Mouse (Mus musculus): Measurements from ENCODE around the gene A630076J17Rik.

The A630076J17Rik gene

DNA sequence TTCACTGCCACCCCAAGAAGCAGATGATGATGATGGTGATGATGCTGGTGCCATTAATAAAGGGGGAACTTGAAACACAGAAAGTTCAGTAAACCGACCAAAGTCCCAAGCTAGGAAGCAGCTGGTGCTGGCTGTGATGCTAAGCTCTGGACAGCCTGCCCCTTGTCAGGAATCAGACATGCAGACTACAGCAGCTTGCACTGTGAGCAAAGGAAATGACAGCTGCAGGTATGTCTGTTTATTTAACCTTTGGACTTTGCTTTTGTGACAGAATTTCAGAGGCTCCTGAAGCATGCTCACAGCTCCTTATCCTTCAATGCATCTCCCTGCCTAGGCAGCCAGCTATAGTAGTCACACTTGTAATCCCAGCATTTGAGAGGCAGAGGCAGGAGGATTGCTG, at the start of gene A630076J17Rik:
Gene A630076J17Rik, plus strand, starts transcription at position 88 of the 400 bp plus-strand sequence.
- no peak for DNase-seq (ENCODE audit: low read depth)

DNA sequence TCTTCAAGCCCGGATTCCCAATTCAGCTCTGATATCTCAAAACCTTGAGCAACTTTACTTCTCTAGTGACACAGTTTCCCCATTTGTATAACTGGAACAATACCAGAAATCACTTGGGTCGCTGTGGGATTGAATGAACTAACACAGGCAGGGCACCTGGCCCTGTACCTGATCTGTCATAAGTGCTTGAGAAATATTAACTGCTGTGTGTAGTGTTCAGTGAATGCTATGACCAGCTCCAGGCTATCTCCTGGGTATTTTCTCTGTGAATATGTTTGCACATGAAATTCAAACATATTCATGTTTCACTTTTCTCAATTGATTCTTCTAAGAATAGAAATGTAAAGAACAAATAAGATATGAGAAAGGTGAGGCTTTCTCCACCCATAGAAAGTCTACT, 49.6 kb upstream of the A630076J17Rik start:
- no peak for DNase-seq (ENCODE audit: low read depth)

DNA sequence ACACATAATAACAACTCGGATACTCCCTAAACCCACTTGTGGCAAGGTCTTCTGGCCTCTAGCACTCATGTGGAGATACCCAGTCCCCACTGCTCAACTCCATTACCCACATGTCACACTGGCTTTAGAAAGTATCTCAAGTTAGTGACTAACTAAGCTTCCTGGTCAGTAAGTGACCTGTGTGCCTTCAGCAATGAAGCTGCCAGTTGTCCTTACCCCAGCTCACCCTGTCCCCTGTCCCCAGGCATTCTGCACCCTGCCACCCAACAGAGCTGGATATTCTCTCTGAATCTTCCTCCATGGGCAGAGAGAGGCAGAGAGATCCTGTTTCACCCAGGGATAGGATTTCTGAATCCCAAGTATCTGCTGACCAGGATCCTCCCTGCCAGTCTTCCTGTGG, 47.7 kb upstream of the A630076J17Rik start, which contains the start of gene Kcna10:
Gene Kcna10, plus strand, starts transcription at position 301 of the 400 bp plus-strand sequence.
- DNase-seq (ENCODE audit: low read depth): no peak

DNA sequence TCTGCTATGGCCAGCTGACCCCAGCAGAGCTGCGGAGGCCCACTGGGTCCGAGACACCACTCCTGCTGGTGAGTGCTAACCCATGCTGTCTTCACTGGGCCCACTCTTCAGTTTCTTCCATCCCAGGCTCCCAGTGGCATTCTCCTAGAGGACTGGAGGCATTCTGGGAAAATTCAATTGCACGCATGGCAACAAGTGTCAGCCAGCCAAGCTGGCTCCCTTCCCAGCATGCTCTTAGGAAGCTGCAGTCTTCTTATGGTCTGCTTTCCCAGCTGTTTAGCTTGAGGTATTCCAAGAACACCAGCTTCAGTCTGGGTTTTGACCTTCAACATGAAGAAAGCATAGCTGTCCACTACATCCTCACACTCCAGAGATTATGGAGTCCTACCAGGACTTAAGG, 47.2 kb upstream of the A630076J17Rik start:
- DNase-seq (ENCODE audit: low read depth): no peak

DNA sequence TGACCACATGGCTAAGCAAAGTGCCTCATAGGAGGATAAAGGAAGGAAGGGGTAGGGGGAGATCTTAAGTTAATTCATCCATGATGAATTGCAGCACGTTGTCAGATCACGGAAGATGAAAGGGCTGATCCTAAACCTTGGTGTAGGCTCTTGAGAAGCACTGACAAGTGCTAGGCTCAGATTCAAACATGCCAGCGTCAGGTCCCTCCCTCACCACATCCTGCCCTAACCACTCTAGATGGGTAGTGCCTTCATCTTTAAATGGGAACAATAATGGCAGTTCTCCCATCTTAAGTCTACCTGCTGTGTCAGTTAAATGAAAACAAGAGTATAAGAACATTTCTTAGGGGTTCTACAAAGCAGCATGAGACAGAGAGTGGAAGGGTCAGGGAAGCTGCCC, 44.8 kb upstream of the A630076J17Rik start:
- no peak for DNase-seq (ENCODE audit: low read depth)

DNA sequence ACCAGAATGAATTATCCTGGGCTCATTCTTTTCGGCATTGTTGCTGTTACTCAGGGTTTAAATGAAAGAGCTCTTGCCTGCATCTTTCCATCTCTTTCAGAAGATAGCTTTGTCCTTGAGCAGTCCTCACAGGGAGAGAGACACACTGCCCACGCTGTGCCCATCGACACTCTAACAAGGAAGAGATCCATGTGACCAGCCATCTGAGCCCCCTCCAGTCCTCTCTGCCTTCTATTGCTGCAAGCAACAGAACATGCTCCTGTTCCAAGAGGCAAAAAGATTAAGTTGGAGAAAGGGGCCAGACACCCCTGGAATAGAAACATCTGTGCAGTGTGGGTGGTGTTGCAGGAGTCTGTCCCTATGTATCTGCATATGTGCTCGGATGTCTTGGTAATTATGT, 43.4 kb upstream of the A630076J17Rik start:
- no peak for DNase-seq (ENCODE audit: low read depth)

DNA sequence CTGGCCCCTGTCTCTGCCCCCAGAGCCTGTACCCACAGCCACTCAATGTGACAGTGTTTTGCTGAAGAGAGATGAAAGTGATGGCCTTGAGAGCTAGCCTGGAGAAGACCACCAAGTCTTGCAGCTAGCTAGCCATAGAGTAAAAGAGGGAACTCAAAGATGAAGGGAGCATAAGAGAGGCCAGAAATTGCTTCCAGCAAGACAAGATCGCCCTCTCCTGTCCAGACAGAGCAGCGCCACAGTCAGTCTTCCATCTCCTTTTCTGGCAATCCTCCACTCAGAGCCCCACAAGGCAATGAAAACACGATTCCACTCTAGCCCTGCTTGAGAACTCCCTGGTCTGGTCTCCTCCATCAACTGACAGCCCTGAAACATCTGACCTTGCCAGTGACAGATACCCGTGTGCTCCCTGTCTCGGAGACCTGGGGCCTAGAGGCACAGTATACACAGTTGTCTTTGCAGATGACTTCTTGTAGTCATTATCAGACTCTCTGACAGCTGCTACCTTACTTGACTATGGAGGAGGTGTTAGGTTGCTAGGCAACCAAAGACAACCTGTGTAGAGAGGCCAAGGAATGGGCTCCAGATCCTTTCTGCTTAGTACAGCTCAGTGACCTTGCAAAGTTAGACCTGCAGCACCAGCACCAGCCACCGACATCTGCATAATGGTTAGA, 42.1 kb upstream of the A630076J17Rik start:
- DNase-seq (ENCODE audit: low read depth): no peak

DNA sequence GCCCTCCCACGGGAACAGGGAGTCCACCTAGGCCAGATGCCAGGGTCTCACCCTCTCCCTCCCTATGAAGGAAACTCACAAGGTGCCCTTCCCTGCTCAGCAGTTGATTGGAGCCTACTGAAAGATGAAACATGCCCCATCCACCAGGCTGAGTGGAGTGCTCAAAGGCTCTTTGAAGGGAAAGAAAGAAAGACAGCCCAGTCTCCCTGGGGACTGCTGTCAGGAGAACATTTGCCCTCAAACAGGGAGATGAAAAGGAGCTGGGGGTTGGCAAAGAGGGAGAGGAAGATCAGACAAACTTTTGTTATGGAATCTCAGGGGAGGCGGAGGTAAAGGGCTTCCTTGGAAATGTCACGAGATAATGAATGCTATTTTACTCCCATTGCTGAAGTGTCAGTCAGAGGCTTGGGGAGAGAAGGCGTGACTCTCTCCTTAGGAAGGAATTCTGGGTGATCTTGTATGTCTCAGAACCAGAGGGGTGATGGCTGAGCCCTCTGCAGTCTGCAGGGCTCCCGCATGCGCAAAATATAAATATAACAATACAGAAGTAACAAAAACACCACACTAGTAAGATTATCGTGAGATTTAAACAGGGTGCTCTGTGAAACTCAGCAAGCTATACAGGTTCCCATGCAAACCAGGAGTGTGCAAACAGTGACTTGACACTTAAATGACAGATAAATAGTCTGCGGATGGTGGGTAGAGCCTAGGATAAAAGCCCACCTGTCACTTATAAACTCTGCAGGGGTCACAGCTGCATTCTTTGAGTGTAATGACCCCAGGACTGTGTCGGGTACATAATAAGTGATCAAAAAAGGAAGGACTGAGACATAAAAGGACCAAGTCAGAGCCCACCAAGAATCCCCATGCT, 28.9 kb upstream of the A630076J17Rik start:
- DNase-seq (ENCODE audit: low read depth): no peak

DNA sequence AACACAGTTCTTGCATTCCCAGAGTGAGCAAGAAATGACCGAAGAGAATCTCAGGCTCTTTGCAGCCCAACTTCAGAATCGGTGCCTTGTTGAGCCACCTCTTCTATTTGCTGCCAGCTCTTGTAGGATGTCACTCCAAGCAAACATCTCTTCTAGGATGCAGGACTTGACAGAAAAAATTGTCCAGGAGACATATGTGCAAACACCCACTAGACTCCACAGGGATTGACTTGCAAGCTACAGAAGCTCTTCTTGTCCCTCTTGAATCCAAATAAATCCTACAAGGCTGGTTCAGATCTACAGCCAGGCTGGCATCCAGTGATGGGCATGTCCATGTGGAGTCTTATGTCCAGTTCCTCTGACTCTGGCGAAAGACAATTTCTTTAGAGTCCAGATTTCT, 26.0 kb upstream of the A630076J17Rik start:
- DNase-seq (ENCODE audit: low read depth): no peak

DNA sequence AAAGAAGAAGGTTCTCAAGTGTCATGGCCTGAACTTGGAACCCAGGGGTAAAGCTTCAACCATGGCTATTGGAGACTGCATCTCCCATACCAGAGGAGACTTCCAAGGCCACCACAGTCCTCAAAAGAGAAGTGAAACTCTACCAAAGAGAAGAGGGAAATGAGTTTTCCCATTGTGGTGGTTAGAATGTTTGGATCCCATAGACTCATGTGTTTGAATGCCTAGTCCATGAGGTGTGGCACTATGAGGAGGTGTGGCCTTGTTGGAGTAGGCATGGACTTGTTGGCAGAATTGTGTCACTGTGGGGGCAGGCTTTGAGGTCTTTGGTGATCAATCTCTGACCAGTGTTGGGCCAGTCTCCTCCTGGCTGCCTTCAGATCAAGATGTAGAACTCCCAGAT, 25.2 kb upstream of the A630076J17Rik start:
- DNase-seq (ENCODE audit: low read depth): no peak

DNA sequence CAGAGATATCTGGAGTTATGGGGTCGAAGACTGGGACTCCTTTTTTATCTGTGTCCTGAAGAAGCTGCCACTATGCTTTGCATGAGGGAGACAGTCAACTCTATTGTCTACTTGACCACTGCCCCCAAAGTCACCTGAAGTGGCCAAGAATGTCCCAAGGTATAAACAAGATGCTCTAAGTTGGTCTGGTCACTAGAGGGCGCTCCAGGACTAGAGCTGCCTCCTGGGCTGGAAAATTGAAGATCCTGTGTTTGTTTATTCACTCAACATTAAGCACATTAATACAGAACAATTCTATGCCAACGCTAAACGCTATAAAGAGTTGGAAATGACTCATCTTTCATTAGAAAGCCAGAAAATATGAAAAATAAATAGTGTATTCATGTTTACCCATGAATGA, 24.4 kb upstream of the A630076J17Rik start:
- DNase-seq (ENCODE audit: low read depth): peak; percentile 27

DNA sequence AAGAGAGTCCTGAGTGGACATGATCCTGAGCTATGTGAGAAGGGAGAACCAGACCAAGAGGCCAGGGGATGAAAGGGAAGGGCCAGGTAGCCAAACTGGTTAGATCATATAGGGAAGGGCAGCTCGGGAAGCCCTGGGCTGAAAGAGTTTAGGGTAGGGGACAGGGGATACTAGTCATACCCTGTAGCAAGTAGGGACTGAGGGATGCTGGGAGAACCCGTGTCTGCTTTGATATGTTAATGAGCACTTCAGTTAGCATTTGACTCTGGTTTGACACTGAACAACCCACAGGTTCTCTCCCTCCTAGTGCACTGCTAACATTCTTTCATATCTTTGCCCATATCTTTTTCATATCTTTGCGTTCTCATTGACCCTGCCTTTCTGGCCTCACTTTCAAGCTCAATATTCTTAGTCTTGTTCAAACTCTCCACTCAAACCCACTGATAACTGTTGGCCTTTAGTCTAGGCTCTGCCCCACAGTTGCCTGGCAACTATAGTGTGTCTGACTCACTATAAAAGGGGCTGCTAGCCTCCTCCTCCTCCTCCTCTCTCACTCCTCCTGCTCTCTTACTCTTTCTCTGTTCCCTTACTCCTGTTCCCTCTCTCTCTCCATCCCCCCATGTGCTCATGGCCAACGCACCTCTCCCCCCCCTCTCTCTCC, 23.8 kb upstream of the A630076J17Rik start:
- DNase-seq (ENCODE audit: low read depth): no peak

DNA sequence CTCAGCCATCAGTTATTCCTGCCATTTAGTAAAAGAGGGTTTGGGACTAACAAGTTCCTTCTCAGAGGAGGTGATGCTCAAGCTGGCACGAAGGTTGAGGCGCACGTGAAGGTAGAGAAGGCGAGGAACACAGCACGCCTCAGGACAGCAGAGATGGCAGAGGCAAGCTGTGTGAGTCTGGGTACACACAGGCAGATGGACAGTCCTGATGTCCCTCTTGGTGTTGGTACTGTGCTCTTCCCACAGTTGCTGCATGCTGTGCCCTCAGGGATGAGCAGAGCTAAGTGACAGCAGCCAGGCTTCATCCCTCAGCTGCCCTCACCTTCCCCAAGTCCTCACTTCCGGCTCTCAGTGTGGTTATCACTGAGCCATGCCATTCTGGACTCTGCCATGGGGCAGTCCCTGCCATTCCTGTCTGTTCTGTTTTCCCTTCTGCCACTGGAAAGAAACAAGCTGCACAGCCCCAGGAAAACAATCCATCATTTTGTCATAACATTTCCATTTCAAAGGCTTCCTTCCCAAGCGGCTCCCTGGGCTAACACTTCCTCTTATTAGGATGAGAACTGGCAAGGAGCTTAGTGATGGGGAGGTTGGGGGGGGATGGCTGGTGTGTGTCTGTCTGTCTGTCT, 22.7 kb upstream of the A630076J17Rik start:
- DNase-seq (ENCODE audit: low read depth): no peak

DNA sequence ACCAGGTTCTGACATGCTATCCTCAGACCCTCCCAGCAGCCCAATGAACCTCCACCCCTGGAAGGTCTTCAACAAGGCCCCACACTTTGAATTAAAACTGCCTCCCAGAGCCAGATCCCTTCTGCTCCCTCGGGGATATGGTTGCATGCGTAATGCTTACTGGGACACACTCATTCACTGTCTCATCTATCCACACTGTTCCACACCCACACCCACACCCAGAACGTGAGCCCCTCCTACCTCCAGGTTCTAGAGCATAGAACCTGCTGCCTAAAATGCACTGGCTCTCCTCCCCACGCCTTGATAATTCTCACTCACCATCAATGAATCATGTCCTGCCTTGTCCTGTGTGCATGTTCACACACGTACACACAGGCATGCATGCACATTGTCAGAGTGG, 15.8 kb upstream of the A630076J17Rik start:
- DNase-seq (ENCODE audit: low read depth): no peak

DNA sequence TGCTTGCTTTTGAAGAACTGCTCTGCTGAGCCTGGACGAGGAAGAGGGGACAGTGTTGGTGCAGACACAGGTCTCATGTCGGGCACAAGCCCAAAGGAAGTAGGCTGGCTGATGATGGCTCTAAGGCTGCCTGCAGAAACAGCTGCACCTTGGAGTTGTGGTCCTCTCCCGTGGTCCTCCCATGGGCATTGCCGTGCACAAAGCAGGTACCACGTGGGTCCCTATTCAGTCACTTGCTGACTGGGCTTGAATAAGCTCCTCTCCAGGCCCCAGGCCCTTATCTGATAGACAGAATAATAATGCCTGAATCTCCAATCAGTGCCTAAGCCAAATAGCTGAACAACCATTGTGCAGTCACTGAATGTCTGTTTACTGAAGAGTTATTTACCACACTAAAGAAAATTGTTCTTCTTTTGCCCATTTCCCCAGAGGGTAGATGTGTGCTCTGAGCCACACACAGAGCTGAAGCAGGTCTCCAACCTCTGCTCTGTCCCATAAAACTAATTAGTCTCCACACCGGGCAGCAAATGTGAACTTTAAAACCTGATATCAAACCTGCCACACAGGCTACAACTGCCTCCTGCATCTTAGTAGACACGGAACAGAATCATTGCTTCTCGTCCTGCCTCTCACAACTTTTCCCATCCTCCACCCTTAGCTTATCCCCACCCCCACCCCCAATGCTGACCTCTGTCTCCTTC, 13.9 kb upstream of the A630076J17Rik start:
- no peak for DNase-seq (ENCODE audit: low read depth)

DNA sequence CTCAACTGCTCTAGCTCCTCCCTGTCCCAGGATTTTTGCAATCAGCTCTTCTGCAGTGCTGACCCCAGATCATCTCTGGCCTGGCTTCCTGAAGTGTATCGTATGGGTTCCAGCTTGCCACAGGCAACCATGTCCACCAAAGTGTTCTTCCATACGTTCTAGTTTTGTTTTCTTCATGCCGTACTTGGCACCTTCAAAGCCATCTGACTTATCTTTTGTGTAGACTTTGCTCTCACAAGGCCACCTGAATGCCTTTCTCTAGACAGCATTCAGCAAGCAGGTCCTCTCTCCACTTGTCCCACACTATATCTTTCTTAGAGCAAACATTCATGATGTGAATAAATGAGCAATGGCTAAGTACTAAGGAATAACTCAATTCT, 13.3 kb upstream of the A630076J17Rik start:
- no peak for DNase-seq (ENCODE audit: low read depth)

DNA sequence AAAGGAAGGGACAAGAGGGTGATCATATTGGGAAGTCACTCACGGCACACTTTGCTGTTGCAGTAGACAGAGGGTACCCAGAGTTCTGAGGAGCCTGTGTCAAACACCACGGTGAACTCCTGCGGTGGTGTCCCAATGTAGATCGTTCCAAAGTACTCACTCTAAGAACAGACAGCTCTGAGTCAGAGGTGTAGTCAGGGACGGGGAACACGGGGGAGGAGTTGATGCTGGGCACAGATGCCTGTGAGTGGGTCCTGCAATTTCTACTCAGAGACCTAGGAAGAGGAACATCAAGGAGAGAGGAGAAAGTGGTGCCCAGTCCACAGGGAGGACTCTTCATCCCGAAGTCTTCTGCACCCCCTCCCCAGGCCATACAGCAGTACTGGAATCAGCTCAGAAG, 11.8 kb upstream of the A630076J17Rik start:
- no peak for DNase-seq (ENCODE audit: low read depth)

DNA sequence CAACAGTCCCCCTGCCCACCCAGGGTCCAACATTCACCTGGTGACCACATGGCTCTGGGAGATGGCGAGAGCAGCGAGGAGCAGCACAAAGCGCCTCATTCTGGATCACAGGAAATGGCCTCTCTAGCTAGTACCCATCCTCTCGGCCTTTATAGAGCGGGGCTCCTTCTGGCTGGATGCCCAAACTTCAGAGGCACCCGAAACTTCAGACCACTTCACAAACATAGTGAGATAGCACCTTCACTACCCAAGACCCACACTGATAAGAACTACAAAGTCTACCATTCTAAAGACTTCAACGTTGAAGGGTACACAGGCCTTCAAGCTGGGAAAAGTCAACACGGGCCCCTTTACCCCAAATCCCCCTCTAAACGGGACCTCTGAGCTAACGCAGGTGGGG, 8.8 kb upstream of the A630076J17Rik start, which contains the start of gene Cym:
Gene Cym, minus strand, starts transcription at position 125 of the 400 bp plus-strand sequence.
- no peak for DNase-seq (ENCODE audit: low read depth)

DNA sequence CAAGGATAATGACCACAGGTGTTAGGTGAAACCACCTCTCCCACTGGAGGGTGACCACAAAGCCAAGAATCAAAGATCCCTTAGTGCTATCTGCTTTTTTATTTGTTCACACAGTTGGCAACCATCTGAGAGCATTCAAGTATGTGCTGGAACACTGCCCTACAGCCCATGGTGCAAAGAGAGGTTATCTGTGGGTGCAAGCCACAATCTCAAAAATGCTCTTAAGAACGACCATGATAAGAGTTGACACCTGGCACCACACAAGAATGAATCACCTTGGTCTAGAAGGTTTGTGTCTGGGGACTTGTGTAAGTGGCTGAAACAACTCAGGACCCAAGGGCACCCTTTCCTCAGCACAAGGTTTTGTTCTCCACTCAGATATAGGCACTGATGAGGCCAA, 7.2 kb upstream of the A630076J17Rik start:
- no peak for DNase-seq (ENCODE audit: low read depth)

DNA sequence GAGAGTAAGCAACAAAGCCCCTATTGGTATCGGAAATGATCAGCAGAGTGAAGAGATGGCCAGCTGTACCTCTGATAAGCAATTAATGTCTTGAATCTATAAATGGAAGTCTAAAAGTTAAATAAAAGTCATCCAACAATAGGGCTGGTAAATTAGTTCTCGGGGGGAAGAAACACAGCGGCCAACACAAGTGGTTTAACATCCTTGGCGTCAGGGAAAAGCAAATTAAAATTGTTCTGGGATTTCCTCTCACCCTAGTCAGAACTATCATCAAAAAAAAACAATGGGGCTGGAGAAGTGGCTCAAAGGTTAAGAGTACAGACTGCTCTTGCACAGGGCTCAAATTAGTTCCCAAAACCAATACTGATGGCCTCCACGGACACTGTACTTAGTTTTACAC, 4.6 kb upstream of the A630076J17Rik start:
- no peak for DNase-seq (ENCODE audit: low read depth)

DNA sequence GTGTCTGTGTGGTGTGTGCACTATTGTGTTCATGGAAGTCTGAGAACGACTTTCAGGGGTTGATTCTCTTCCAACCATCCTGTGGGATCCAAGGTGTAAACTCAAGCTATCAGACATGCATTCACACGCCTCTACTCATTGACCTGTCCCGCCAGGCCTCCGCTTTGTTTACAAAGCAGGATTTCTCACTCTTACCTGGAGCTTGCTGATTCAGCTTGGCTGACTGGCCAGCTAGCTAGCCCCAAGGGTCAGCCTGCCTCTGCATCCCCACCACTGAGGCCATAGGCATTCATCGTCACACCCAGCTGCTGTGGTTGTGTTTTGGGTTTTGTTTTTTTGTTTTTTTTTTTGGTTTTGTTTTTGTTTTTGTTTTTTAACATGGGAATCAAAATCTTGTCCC, 1.2 kb upstream of the A630076J17Rik start:
- no peak for DNase-seq (ENCODE audit: low read depth)

DNA sequence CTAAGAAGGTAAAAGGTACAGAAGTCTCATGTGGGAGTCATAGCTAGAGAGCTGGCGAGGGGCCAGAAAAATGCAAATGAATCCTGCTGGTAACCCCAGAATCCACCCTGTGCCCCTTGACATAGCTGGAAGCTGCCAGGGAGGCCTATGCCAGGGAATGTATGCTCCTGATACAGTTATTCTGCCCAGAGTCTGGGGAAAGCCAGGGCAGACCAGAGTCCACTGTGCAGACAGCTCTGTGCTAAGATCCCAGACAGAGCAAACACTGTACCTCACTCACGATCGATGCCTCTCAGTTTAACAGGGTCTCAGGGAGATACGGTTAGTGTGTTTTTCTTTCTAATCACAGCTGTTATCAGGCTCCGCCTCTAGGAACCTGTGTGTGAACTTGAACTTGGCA, 592 bp upstream of the A630076J17Rik start:
- DNase-seq (ENCODE audit: low read depth): no peak
